Mouse (Mus musculus) lung, embryonic 15.5 days (tissue): ENCODE measurements around the gene Kcnj11. TPM values are rescaled to one million over a fixed set of nuclear protein-coding genes. Genes with fewer than 3 reads are reported as not detected.

Experiments used
- ATAC-seq: fragments of 200-750 bp; cut with Nextera tagmentation; 2 replicates; pipeline ENCODE4 v1.8.0; 2017; ENCODE audit warnings: moderate number of reproducible peaks, borderline replicate concordance; ENCODE audit not compliant: low FRiP score, low TSS enrichment; ENCODE audit errors: extremely low read depth
- H3K27ac ChIP-seq: fragments of 300-500 bp; sonication (generic); 2 replicates; pipeline ENCODE4 v1.5.1; 2015; ENCODE audit warnings: moderate library complexity, mild to moderate bottlenecking, inconsistent platforms
- H3K27me3 ChIP-seq: fragments of 300-500 bp; sonication (generic); 2 replicates; pipeline ENCODE4 v1.6.1; 2015; ENCODE audit warnings: inconsistent platforms
- H3K36me3 ChIP-seq: fragments of 300-500 bp; sonication (generic); 2 replicates; pipeline ENCODE4 v1.6.1; 2015; ENCODE audit warnings: inconsistent platforms
- H3K4me1 ChIP-seq: fragments of 300-500 bp; sonication (generic); 2 replicates; pipeline ENCODE4 v1.6.1; 2015; ENCODE audit warnings: inconsistent platforms
- H3K4me2 ChIP-seq: fragments of 300-500 bp; sonication (generic); 2 replicates; pipeline ENCODE4 v1.6.1; 2015; ENCODE audit warnings: inconsistent platforms, mild to moderate bottlenecking, moderate library complexity
- H3K4me3 ChIP-seq: fragments of 300-500 bp; sonication (generic); 2 replicates; pipeline ENCODE4 v1.5.1; 2015; ENCODE audit warnings: mild to moderate bottlenecking, inconsistent platforms
- H3K9ac ChIP-seq: fragments of 300-500 bp; sonication (generic); 2 replicates; pipeline ENCODE4 v1.6.1; 2015; ENCODE audit warnings: inconsistent platforms
- H3K9me3 ChIP-seq: fragments of 300-500 bp; sonication (generic); 2 replicates; pipeline ENCODE4 v1.6.1; 2016; ENCODE audit warnings: inconsistent platforms
- WGBS: fragments of 180-500 bp; shearing (Covaris S2); methylation state at CpG from one replicate; pipeline ENCODE4 v1.1.7; 2015; 5-methylcytosine and 5-hydroxymethylcytosine counted together
- polyA plus RNA-seq: library from polyadenylated mRNA; unstranded; fragments of >200 nt; fragmentation: Nextera tagmentation; extraction: Ambion mirVana; gene quantifications from 2 replicates; pipeline ENCODE4 v1.2.1, GENCODE M21; 2015

Kcnj11 gene
- polyA plus RNA-seq, 1 experiment from 2014 or later: 0.52 TPM

DNA sequence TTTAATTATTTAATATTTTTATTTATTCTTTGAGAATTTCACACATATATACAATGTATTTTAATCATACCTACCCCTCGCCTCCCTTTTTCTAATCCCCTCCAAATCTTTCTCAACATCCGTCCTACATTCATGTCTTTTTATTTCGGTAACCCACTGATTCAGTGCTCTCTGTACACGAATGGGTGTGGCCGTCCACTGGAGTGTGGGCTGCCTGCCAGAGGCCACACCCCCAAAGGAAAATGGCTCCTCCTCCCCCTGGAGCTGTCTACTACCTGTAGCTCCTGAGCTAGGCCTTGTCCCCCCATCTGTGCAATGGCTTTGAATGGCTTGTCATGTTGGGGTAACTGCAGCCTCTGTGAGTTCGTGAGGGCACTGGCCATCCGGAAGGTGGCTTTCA, 23.7 kb downstream of the Kcnj11 start:
- no peaks in the 10 kb centered on the region for H3K27me3 ChIP-seq
- H3K4me2 ChIP-seq: no peak overlapping the region
- no peak overlapping the region for H3K27ac ChIP-seq
- ATAC-seq: no peak
- H3K4me1 ChIP-seq: no peaks in the 10 kb centered on the region
- no peak overlapping the region for H3K4me3 ChIP-seq
- WGBS: 73% methylated on average over 7 of the region's 7 CpGs
- no peak overlapping the region for H3K9ac ChIP-seq
- peaks cover 54% of the 10 kb centered on the region for H3K36me3 ChIP-seq
- no peaks in the 10 kb centered on the region for H3K9me3 ChIP-seq

DNA sequence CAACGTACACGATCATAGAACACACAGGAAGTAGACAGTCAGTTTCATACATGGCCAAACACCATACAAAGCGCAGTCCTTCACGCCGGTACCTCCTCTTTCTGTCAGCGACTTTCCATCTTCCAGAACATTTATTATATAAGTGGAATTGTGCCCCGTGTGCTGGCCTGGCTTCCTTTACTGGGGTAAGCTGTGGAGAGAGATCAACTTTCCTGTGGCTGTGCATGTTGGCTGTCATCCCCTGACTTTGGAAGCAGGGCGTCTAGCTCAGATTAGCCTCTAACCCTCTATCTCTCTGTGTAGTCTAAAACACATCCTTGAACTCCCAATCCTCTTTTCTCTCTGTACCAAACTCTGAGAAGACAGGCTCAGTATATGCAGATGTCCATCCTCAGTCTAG, 31.7 kb downstream of the Kcnj11 start:
- no peak for ATAC-seq
- Histone ChIP-seq H3K9me3 (no peaks in the 10 kb centered on the region), H3K36me3 (peaks cover 71% of the 10 kb centered on the region), H3K9ac (no peak overlapping the region), H3K4me3 (no peak overlapping the region), H3K4me2 (no peak overlapping the region), H3K4me1 (no peaks in the 10 kb centered on the region), H3K27ac (no peak overlapping the region), H3K27me3 (no peaks in the 10 kb centered on the region)
- WGBS: 92% methylated on average over 8 of the region's 8 CpGs

DNA sequence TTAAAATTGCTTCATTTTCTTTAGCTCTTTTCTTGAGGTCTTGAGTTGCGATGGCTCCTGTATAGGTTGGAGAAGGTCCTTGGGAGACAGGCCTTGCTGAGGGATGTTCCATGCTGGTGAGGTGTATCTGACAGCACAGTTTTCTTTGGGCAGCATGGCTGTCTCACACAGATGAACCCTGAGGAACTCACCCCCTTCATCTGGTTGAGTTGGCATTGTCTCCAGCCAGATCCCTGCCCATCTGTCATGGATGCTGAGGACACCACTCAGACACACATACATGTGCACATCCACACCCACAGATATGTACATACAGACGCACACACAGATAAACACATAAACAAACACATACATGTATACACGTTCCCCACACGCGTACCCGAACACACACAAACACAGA, 37.3 kb downstream of the Kcnj11 start:
- Histone ChIP-seq H3K4me2 (no peak overlapping the region), H3K9me3 (no peaks in the 10 kb centered on the region), H3K9ac (no peak overlapping the region), H3K4me1 (no peaks in the 10 kb centered on the region), H3K27ac (no peak overlapping the region), H3K27me3 (no peaks in the 10 kb centered on the region), H3K36me3 (peaks cover 57% of the 10 kb centered on the region), H3K4me3 (no peak overlapping the region)
- 88% methylated on average over 6 of the region's 6 CpGs for WGBS
- ATAC-seq: no peak

DNA sequence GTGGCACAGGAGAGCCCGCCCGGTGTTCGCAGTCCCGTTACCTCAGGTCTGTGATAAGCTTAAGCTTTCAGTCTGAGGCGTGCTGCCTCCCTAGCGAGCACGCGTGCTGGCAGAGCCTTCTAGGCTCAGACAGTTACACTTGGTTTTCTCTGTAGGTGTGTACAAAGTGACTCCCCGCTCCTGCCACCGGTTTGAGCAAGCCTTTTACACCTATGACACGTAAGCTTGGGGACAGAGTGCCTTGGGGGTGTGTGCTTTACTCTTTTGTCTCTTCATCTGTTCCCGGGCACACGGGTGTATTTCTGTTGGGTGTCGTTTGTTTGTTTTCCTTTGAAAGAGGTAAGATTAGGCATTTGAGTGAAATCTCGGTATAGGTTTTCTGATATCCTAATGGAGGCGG, 39.0 kb downstream of the Kcnj11 start:
- no peaks in the 10 kb centered on the region for H3K9me3 ChIP-seq
- no peak overlapping the region for H3K4me3 ChIP-seq
- no peaks in the 10 kb centered on the region for H3K4me1 ChIP-seq
- H3K27ac ChIP-seq: no peak overlapping the region
- whole genome bisulfite sequencing: 91% methylated on average over 16 of the region's 16 CpGs
- peaks cover 54% of the 10 kb centered on the region for H3K36me3 ChIP-seq
- no peak for ATAC-seq
- no peaks in the 10 kb centered on the region for H3K27me3 ChIP-seq
- H3K9ac ChIP-seq: no peak overlapping the region
- H3K4me2 ChIP-seq: no peak overlapping the region

DNA sequence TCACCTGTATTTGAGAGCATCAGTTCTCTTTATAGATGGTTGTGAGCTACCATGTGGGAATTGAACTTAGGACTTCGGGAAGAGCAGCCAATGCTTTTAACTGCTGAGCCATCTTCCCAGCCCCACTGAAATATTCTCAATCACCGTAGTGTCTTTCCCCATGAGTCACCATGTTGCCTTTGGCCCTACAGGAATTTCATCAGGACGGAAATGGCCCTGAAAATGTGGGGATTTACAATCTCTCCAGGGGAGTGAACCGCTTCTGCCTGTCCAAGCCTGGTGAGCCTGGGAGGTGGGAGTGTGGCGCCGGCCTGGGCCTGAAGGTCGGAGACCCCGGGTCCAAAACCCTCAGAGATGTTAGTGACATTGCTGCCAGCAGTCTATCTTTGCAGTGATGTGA, 39.9 kb downstream of the Kcnj11 start:
- Histone ChIP-seq H3K36me3 (peaks cover 55% of the 10 kb centered on the region), H3K4me1 (no peaks in the 10 kb centered on the region), H3K9me3 (no peaks in the 10 kb centered on the region), H3K4me2 (no peak overlapping the region), H3K27me3 (no peaks in the 10 kb centered on the region), H3K9ac (no peak overlapping the region), H3K27ac (no peak overlapping the region), H3K4me3 (no peak overlapping the region)
- 91% methylated on average over 8 of the region's 8 CpGs for WGBS
- ATAC-seq: no peak

DNA sequence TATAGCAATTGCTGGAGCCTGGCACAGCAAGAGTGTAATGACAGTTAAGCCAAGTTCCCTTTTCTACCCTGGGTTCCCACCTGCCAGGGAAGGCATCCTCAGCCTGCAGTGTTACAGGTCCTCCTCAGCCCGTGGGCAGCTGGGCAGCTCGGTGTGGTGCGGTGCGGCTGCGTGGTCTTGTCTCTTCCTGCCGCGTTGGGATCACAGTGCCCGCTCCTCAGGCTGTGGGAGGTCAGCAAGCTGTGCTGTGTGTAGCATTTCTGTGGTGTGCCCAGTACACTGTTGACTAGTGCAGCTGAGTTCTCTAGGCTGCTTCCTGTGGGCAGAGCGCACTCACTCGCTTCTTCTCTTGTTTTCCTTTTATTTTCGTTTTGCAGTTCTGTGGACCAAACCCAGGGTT, 41.7 kb downstream of the Kcnj11 start:
- 90% methylated on average over 11 of the region's 11 CpGs for WGBS
- Histone ChIP-seq H3K27me3 (no peaks in the 10 kb centered on the region), H3K4me1 (no peaks in the 10 kb centered on the region), H3K9ac (no peak overlapping the region), H3K27ac (no peak overlapping the region), H3K4me3 (no peak overlapping the region), H3K4me2 (no peak overlapping the region), H3K36me3 (peaks cover 64% of the 10 kb centered on the region), H3K9me3 (no peaks in the 10 kb centered on the region)
- no peak for ATAC-seq

DNA sequence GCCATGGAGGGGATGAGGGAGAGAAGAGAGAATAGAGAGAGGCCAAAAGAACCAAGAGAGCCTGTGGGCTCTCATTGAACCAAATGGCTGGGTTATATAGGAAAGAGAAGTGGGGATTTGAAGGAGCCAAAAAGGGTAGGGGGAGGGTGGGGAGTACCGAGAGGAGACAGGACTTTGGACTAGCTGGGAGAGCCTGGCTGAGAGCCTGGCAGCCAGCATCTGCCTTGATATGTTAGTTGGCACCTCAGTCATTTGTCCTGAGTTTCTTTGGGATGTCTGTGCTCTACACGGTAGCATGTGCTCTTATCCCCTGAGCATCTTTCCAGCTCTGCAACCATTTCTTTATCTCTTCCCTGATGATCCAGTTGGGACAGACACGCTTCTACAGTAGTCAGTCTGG, 47.0 kb downstream of the Kcnj11 start:
- no peak overlapping the region for H3K4me2 ChIP-seq
- H3K4me3 ChIP-seq: no peak overlapping the region
- H3K4me1 ChIP-seq: no peaks in the 10 kb centered on the region
- no peak overlapping the region for H3K27ac ChIP-seq
- peaks cover 44% of the 10 kb centered on the region for H3K36me3 ChIP-seq
- no peaks in the 10 kb centered on the region for H3K27me3 ChIP-seq
- WGBS: 88% methylated on average over 3 of the region's 3 CpGs
- H3K9me3 ChIP-seq: no peaks in the 10 kb centered on the region
- H3K9ac ChIP-seq: no peak overlapping the region
- ATAC-seq: no peak

DNA sequence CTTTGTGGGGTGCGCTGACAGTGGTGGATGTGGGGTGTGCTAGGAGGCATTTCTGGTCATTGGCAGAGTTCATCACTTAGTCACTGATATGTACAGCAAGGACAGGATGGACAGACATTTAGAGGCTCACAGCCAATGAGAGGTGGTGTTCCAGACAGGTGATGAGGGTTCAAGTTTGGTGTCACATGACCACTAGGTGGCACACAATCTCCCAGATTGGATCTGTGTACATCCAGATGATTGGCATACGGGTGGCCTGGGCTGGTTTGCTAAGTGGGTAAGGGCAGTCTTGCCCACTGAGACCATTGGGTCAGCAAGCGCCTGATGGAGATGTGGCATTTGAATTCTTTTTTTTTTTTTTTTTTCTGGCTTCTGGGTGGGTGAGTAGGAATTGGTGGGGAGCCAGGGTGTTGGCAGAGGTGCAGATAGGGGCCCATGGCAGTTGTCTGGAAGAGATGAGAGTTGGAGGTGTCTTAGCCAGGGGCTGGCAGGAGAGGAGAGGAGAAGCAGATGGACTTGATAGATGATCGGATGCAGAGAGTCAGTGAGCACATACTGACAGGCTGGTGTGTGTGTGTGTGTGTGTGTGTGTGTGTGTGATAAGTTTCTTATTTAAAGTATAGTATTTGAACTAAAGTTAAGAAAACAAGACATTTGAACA, 48.3 kb downstream of the Kcnj11 start:
- 85% methylated on average over 4 of the region's 4 CpGs for WGBS
- Histone ChIP-seq H3K4me2 (no peak overlapping the region), H3K9ac (no peak overlapping the region), H3K36me3 (peaks cover 43% of the 10 kb centered on the region), H3K27me3 (no peaks in the 10 kb centered on the region), H3K27ac (no peak overlapping the region), H3K4me1 (no peaks in the 10 kb centered on the region), H3K9me3 (no peaks in the 10 kb centered on the region), H3K4me3 (no peak overlapping the region)
- ATAC-seq: no peak

DNA sequence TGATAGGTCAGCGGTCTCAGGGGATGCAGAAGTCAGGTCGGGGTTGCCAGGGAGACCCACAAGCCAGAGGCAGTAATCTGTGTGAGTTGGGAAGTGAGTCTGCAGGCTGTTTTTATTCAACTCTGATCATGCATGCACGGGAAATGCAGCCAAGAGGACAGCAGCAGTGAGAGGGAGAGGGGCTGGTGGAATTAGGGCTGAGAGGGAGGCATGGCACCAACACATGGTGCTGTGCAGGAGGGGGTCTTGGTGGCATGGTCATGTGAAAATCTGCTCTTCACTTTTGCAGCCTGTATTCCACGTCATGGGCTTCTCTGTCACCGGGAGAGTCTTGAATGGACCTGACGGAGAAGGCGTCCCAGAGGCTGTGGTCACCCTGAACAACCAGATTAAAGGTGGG, 50.6 kb downstream of the Kcnj11 start:
- H3K4me3 ChIP-seq: no peak overlapping the region
- H3K27ac ChIP-seq: no peak overlapping the region
- 90% methylated on average over 7 of the region's 7 CpGs for WGBS
- no peak overlapping the region for H3K9ac ChIP-seq
- H3K27me3 ChIP-seq: no peaks in the 10 kb centered on the region
- no peaks in the 10 kb centered on the region for H3K9me3 ChIP-seq
- ATAC-seq: no peak
- peaks cover 49% of the 10 kb centered on the region for H3K36me3 ChIP-seq
- H3K4me1 ChIP-seq: no peaks in the 10 kb centered on the region
- no peak overlapping the region for H3K4me2 ChIP-seq

DNA sequence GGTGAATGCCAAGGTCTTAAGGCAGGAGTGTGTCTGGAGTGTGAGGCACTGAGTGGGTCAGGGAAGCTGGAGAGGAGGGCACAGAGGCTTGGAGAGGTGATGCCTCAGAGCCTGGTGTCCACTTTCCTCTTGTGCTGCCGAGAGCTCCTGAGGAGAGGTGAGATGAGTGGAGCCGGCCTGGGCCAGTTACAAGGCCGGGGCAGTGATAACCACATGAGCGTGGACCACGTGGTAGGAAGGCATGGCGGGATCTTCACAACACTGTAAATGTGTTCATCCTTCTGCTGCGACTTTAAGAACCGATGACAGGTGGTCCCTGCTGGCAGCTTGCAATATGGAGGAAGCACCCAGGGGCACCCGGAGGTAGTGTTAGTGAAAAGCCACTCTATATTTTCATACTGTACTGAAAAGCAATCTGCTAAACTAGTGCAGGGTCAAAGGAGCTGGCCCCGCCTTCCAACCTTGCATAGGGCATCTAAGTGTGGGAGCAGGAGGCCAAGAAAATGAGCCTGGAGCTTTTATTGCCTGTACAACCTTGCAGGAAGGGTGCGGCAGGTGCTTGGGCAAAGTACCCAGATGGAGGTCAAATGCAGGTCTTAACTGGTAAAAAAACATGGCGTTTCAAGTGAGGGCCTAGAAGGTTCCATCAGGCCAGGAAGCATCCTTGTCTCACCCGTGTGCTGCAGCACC, 52.5 kb downstream of the Kcnj11 start:
- Histone ChIP-seq H3K4me2 (no peak overlapping the region), H3K27ac (no peak overlapping the region), H3K9ac (no peak overlapping the region), H3K36me3 (peaks cover 44% of the 10 kb centered on the region), H3K9me3 (no peaks in the 10 kb centered on the region), H3K4me3 (no peak overlapping the region), H3K27me3 (no peaks in the 10 kb centered on the region), H3K4me1 (no peaks in the 10 kb centered on the region)
- no peak for ATAC-seq
- WGBS: 88% methylated on average over 13 of the region's 13 CpGs

DNA sequence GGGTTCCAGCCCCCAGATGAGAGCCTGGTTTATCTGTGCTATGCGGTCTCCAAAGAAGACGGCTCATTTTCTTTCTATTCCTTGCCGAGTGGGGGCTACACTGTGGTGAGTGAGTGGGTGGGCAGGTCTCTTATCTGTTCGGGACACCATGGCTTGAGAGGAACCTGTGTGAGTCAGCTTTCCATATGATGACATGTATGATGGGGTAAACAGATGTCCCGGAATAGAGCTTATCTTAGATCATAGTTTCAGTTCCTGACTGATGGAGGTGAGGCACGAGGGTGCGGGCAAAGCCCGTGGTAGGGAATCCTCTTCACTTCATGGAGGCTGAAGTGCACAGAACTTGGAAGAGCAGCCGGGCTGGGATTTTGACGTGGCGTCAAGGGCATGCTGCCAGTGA, 54.7 kb downstream of the Kcnj11 start:
- H3K9me3 ChIP-seq: no peaks in the 10 kb centered on the region
- H3K27ac ChIP-seq: no peak overlapping the region
- no peak overlapping the region for H3K9ac ChIP-seq
- H3K36me3 ChIP-seq: peaks cover 51% of the 10 kb centered on the region
- no peaks in the 10 kb centered on the region for H3K27me3 ChIP-seq
- WGBS: 87% methylated on average over 11 of the region's 11 CpGs
- no peaks in the 10 kb centered on the region for H3K4me1 ChIP-seq
- H3K4me3 ChIP-seq: no peak overlapping the region
- ATAC-seq: no peak
- H3K4me2 ChIP-seq: no peak overlapping the region

DNA sequence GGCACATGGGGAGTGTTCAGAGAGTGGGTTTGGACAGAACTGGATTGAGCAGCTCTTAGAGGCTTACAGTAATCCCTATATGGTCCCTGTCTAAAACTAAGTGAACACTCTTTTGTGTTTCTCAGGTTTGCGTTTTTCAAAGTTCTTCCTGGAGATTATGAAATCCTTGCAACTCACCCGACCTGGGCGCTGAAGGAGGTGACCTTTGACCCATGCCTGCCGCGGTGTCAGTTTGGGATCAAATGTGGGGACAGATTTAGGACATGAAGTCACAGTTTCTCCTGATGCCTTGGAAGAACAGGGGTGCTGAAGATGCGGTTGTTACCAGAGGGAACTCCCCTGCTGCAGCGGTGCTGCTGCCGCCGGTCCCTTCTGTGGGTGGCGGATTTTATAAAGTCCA, 56.5 kb downstream of the Kcnj11 start:
- H3K36me3 ChIP-seq: peaks cover 49% of the 10 kb centered on the region
- H3K27ac ChIP-seq: no peak overlapping the region
- no peak overlapping the region for H3K4me2 ChIP-seq
- 87% methylated on average over 10 of the region's 10 CpGs for WGBS
- H3K4me3 ChIP-seq: no peak overlapping the region
- H3K9ac ChIP-seq: no peak overlapping the region
- no peaks in the 10 kb centered on the region for H3K9me3 ChIP-seq
- no peaks in the 10 kb centered on the region for H3K4me1 ChIP-seq
- no peak for ATAC-seq
- no peaks in the 10 kb centered on the region for H3K27me3 ChIP-seq
